In genomic region chr11:117056958-117057357, GRCm38 (mm10) we compare ENCODE assay signal across 8 mouse cellular contexts. TPM values are rescaled to one million over a fixed set of nuclear protein-coding genes. Genes with fewer than 3 reads are reported as not detected.
DNase-seq lines count a peak whose midpoint lies in the region; ATAC-seq lines count a peak whose summit lies in the region.

No protein-coding gene starts in this region.

- H3K27ac ChIP-seq in liver, embryonic 11.5 days (ENCODE audit: low read depth, low read length), result no peak overlapping the region
- H3K27ac ChIP-seq in neural tube, embryonic 13.5 days (replicated peaks), result peak overlapping the region; percentile 78

- DNase-seq in 3T3-L1 (ENCODE audit: low read depth, low spot score), result peak; percentile 78
- peak; percentile 41 for DNase-seq in T-cell, adult 2 months (ENCODE audit: low spot score)
- DNase-seq in cerebellum, postnatal 4 days (ENCODE audit: low spot score in 2 of 2), result peak; percentile 56 to 86
- DNase-seq in gastrocnemius, postnatal 10 days, result peak; percentile 56
- DNase-seq in kidney, adult 9 months, result peak; percentile 77
- DNase-seq in liver, embryonic 11.5 days (ENCODE audit: low spot score), result peak; percentile 63
- DNase-seq in thymus, postnatal 0 days (ENCODE audit: low spot score), result peak; percentile 74

- no peak overlapping the region for H3K9ac ChIP-seq in liver, embryonic 11.5 days (ENCODE audit: low read depth, low read length)
- peak overlapping the region; percentile 60 for H3K9ac ChIP-seq in neural tube, embryonic 13.5 days

- H3K4me1 ChIP-seq in liver, embryonic 11.5 days (replicated peaks; ENCODE audit: control insufficient read depth, insufficient read depth, low read length), result peaks cover 11% of the 10 kb centered on the region; the same call in 1 of the 2 replicates
- peaks cover 33% of the 10 kb centered on the region for H3K4me1 ChIP-seq in neural tube, embryonic 13.5 days (replicated peaks)

- no peak for ATAC-seq in liver, embryonic 11.5 days (replicated peaks; ENCODE audit: low FRiP score)
- ATAC-seq in neural tube, embryonic 13.5 days (ENCODE audit: low read depth), result peak; percentile 44

- H3K36me3 ChIP-seq in liver, embryonic 11.5 days (ENCODE audit: control insufficient read depth, insufficient read depth, low read length), result no peaks in the 10 kb centered on the region
- no peaks in the 10 kb centered on the region for H3K36me3 ChIP-seq in neural tube, embryonic 13.5 days

- H3K4me2 ChIP-seq in liver, embryonic 11.5 days, result no peak overlapping the region
- no peak overlapping the region for H3K4me2 ChIP-seq in neural tube, embryonic 13.5 days

- H3K9me3 ChIP-seq in liver, embryonic 11.5 days (ENCODE audit: control insufficient read depth, low read length), result no peaks in the 10 kb centered on the region; the same call in 1 of the 2 replicates
- no peaks in the 10 kb centered on the region for H3K9me3 ChIP-seq in neural tube, embryonic 13.5 days

- WGBS in liver, embryonic 11.5 days, result 15% methylated on average over 9 of the region's 9 CpGs
- WGBS in neural tube, embryonic 13.5 days, result 8% methylated on average over 9 of the region's 9 CpGs

- H3K27me3 ChIP-seq in liver, embryonic 11.5 days (replicated peaks; ENCODE audit: control insufficient read depth, insufficient read depth, low read length), result no peaks in the 10 kb centered on the region
- peaks cover 6% of the 10 kb centered on the region; the same call in 1 of the 2 replicates for H3K27me3 ChIP-seq in neural tube, embryonic 13.5 days

- H3K4me3 ChIP-seq in liver, embryonic 11.5 days (ENCODE audit: low read depth, low read length), result no peak overlapping the region
- H3K4me3 ChIP-seq in neural tube, embryonic 13.5 days, result no peak overlapping the region

RNA-seq across cellular contexts. Expression of gene Sec14l1, which starts 58.0 kb away (rescaled TPM):
- 10 to 100 TPM; 91.6 to 93.4 TPM for total RNA-seq in gastrocnemius, postnatal 10 days (2021)
- polyA plus RNA-seq in liver, embryonic 11.5 days (2014; fragmentation: Nextera tagmentation; extraction: Ambion mirVana), result 20.9 and 22.8 TPM in 2 replicates
- polyA plus RNA-seq in neural tube, embryonic 13.5 days (2015; fragmentation: Nextera tagmentation; extraction: Ambion mirVana), result 57.6 and 67.0 TPM in 2 replicates
- polyA plus RNA-seq in thymus, postnatal 0 days (2015; fragmentation: Nextera tagmentation; extraction: Ambion mirVana), result 35.9 and 37.7 TPM in 2 replicates
